Mouse (Mus musculus) erythroid progenitor cell, adult 5-6 weeks (primary cell): ENCODE results near the gene Srsf10. TPM values are rescaled to one million over a fixed set of nuclear protein-coding genes. Genes with fewer than 3 reads are reported as not detected.

Experiments used
- ATAC-seq: replicated peaks from 2 replicates; pipeline ENCODE4 v1.8.0; 2016; ENCODE audit warnings: moderate number of reproducible peaks, mild to moderate bottlenecking, moderate TSS enrichment, inconsistent platforms; ENCODE audit not compliant: poor library complexity, low FRiP score, severe bottlenecking
- total RNA-seq, 2 experiments: library from RNA; stranded (forward) in 1 of 2; stranded (reverse) in 1 of 2; fragments of 150-400 nt in 1 of 2; fragments of 186-747, 209-891 nt in 1 of 2; gene quantifications; 2 replicates each; pipeline versions ENCODE4 v1.2.3 to v1.2.4; 2015 to 2017; ENCODE audit warnings: low replicate concordance in 2 of 2

Gene Srsf10
- 410 and 552 TPM in 2 replicates for total RNA-seq (2015; ENCODE audit: low replicate concordance)
- 431 and 814 TPM in 2 replicates for total RNA-seq (2017; ENCODE audit: low replicate concordance)

DNA sequence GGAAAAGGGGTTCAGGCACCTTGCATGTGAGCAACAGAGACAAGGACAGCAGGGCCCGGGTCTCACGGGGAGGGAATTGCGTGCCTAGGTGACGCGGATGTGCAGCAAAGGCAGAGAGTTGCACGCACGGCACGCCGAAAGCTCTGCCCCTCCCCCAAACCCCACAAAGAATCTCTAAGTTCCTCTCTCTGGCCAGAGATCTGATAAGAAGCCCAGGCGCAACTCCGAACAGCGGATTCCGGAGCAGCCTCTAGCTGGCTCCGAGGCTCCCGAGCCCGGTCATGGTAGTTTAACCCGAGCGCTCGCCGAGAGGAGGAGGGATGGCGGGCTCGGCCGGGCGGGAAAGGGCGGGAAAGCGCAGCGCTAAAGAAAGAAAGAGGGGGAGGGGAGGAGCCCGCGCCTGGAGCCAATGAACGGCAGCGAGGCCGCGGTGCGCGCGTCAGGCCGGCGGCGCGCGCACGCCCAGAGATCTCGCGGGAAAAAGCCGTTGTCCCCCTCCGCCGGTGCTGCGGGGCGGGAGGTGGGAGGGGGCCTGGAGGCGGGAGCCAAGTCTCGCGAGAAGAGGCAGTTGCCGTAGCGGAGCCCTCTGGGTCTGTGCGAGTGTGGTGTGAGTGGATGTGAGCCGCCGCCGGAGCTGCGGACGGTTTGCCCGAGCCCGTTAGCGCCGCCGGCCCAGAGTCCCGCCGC is at the start of gene Srsf10:
Srsf10 (plus strand) TSS at position 212 of the 687 bp plus-strand sequence.
- ATAC-seq = peak; percentile 57

DNA sequence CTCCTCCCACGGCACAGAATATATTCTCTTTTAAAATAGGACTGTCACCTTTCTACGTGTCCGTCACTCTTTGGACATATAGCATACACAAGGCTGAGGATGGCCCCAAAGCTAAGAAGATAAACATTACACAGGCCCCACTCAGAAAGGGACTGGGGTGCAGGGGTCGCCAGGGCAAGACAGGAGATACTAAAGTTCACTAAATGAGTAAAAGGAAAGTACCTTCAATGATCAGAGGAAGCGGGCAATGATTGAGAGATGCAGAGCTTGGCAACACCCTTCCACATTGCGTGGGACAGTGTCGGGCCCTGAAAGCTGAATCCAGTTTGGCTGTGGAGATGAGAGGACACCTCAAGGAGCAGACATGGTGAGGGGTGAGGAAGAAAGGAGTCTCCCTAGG is 40.7 kb upstream of the Srsf10 start:
- ATAC-seq = no peak

DNA sequence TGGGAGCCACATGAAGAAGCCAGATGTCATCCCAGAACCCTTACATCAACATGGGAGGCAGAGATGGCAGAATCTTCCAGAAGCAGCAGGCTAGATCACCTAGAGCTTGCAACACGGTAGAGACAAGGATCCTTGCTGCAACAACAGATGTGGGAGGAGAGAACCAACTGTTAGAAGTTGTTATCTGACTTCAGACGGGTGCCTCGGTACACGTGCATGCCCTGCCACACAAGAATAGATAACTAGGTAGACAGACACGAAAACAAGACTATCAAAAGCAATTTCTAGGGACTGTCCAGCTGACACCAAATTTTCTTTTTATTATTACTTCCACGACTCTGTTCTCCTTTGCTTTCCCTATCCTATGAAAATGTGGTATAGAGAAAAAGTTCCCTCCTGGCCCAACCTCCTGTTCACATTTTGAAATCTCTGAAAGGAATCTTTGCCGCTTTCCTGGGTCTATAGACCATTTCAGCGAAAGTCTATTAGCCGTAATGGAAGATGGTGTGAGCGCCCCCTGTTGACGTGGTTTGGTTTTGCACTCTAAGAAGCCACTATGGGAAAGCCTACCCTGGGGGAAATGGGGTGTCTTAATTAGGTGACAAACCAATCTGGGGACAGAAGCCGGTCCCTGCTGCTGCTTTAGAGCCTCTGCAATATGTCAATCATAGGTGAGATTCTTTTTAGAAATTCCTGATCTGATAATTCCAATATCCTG is 38.5 kb upstream of the Srsf10 start:
- ATAC-seq = peak; percentile 76

- no peak for ATAC-seq
Measured at GRCm38 (mm10) chr4:135818366-135818765, 37.2 kb upstream of the Srsf10 start.

DNA sequence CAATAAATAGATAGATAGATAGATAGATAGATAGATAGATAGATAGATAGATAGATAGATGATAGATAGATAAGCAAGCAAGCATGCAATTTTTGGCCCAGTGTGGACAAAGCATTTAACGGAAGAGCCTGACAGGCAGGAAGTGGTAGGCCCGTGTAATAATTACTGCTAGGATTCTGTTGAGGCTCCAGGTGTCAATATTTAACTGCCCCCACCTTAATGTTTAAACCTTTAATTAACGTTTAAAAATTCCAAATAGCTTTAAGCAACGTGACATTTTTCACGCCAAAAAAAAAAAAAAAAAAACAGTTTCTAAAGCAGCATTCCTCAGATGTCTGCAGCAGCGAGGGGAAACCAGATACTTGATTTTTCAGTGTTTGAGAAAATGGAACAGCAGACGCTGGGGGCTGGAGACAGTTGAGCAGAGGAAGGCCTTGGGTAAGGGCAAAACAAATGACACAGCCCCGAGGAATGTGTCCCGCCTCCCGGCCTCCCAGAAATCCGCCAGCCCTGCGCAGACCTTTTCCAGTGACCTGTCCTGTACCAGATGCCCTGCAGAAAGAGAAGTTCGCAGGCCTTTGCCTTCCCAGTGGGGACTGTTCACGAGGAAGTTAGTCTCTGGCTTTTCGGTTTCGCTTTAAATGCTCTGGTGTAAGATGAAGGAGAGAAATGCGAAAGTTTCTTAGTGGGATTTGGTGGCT is 35.6 kb upstream of the Srsf10 start:
- ATAC-seq = no peak

DNA sequence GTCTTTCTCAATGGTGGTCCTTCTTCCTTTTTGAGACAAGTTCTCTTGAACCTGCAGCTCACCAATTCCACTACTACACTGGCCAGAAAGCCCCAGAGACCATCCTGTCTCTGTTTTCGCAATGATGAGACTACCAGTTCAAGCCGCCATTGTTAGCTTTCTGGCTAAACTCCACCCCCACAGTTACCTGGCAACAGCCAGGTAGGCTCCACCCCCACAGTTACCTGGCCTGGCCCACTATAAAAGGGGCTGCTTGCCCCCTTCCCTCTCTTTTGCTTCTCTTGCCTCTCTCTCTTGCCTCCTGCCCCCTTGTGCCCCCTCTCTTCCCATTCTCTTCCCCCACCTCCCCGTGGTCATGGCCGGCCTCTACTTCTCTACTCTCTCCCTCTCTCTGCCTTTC is 33.8 kb upstream of the Srsf10 start:
- ATAC-seq = no peak

- peak; percentile 70 for ATAC-seq
Measured at GRCm38 (mm10) chr4:135823298-135823697, 32.2 kb upstream of the Srsf10 start.

GRCm38 (mm10) chr4:135824254-135824653 is 31.3 kb upstream of the Srsf10 start:
- ATAC-seq = no peak

- ATAC-seq = no peak
Measured at GRCm38 (mm10) chr4:135828491-135828890, 27.1 kb upstream of the Srsf10 start.

- no peak for ATAC-seq
Measured at GRCm38 (mm10) chr4:135832070-135832469, 23.5 kb upstream of the Srsf10 start.

GRCm38 (mm10) chr4:135833301-135834123 is 22.0 kb upstream of the Srsf10 start:
- no peak for ATAC-seq

- ATAC-seq = peak; percentile 46; the same call in 1 of the 2 replicates
Measured at GRCm38 (mm10) chr4:135834124-135834717, 21.3 kb upstream of the Srsf10 start.

DNA sequence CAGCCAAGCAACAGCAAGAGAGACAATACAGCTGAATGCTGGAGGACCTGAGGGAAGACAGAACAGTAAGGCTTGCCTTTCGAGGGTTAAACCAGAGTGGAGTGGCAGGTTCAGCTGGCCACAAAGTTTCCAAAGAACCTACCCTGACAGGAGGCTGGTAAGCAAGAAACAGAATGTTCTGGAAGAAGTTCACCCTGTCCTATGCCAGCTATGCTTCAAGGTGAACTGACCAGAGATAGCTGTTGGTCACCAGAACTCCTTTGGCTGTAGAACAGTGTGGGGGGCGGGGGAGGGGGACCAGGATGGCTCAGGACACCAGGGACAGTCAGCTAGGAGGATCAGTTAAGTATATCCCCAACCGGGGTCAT is 16.6 kb upstream of the Srsf10 start:
- ATAC-seq = no peak

DNA sequence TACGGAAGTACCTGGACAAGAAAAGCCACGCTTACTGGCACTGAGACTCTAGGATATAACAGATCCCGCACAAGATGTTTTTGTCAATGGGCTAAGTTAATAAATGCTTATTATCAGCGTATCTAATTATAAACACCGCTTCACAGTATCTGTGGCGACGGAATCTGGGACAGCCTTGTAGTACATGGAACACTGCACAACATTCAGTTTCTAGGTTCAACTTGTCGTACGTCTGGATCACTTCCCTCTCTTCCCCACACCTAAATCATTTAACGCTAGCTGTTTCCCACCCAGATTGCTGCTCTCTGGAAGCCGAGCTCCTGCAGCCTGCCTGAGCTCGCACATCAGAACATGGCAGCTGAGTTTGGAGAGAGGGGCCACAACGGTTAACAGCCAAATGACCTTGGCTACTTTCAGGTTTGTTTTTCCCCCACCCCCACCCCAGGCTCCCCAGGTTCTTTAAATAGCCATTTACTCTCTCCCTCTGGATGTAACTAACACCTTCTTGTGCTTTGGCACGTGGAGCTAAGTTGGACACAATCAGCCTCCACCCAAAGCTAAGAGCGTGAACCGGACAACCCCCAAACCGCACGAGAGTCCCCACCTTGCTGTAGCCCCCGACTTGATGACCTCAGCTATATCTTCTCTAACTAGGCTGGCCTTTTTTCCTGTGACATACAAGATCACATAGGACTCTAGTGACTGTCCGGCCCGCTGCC is 16.1 kb upstream of the Srsf10 start:
- ATAC-seq = no peak

DNA sequence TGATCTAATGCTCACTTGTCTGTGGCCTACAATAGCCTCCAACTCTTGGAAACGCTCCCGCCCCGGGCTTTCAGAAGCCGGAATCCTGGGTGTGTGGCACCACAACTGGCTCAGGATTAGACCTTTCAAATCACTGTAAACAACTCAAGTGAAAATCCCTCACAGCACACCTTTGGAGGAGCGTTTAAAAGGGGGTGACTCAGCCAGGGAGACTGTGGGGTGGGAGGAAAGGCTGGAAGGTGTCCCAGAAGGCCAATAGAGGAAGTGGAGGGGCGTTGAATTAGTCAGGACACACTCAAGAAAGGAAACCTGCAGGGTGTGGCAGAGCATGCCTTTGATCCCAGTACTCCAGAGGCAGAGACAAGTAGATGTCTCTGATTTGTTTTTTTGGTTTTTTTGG is 11.1 kb upstream of the Srsf10 start:
- ATAC-seq = no peak

DNA sequence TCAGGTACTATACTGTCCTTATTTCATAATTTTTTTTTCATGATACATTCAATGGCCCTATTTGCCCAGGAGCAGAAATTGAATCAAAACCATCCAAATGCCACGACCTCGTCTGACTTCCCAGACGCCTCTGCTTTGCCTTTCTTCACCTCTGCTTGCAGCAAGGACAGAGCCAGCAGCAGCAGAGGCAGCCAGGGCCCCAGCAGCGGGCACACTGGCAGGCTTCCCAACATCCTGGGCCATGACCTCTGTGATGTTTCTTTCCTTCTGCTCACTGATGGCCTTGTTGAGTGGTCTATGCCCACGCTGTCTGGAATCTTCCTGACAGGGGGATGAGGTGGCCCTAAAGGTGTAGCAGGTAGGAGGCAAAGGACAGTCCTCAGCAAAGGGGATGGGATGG is 8.0 kb upstream of the Srsf10 start:
- no peak for ATAC-seq

GRCm38 (mm10) chr4:135850411-135851095 is 5.0 kb upstream of the Srsf10 start:
- ATAC-seq = peak; percentile 70

DNA sequence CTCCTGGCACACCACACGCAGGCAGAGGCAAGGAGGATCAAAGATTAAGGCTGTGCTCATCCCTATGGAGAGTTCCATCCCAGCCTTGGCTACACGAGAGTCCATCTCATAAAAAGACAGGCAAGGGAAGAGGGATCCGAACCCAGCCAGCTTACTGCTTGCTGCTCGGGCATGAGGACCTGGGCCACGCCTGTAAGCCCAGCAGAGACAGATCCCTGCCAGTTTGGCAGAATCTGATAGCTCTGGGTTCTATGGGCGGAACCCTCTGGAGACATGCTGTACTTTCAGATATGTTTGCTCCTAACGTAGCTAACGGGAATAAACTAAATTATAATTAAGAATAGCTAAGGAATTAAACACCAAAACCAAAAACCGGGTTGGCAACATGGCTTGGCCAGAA is 3.6 kb upstream of the Srsf10 start:
- ATAC-seq = peak; percentile 70
